20 mouse cellular contexts compared by ENCODE assay signal in the genomic region with DNA sequence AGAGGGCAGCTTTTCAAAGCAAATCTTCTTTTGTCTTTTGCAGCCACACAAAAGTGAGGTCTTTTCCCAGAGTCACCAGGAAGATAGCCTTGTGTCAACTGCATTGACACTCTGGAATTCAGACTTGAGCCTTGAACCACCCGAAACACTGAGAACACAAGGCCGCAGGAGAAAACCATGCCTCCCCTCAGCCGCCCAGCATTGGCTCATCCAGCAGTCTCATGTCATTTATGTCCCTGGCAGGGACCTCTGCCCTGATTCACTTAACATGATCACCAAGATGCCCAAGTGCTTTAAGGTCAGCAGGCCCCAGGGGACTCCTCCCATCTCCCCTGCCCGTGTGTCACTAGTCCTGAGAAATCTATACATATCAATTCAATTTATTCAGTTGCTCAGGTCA.
DNase-seq lines count a peak whose midpoint lies in the region; ATAC-seq lines count a peak whose summit lies in the region.
"Had no signal": no experiment of that assay in that cellular context is flagged by ENCODE, and none has a peak within 500 bp of the region (broad histone marks: within the 10 kb centered on the region; RNA-seq: fewer than 3 reads in every experiment).

No protein-coding gene starts in this region.

- no peaks in the 10 kb centered on the region for H3K9me3 ChIP-seq in kidney, embryonic 16.5 days (ENCODE audit: low read length)
- no peaks in the 10 kb centered on the region for H3K9me3 ChIP-seq in intestine, embryonic 15.5 days
- H3K9me3 ChIP-seq: embryonic facial prominence, embryonic 10.5 days; embryonic facial prominence, embryonic 12.5 days; forebrain, embryonic 13.5 days; forebrain, embryonic 15.5 days; G1E had no signal

- H3K4me2 ChIP-seq in kidney, embryonic 16.5 days (replicated peaks; ENCODE audit: low read depth, low read length): no peak overlapping the region
- no peak overlapping the region for H3K4me2 ChIP-seq in intestine, embryonic 15.5 days (replicated peaks)
- H3K4me2 ChIP-seq: embryonic facial prominence, embryonic 12.5 days; forebrain, embryonic 13.5 days; forebrain, embryonic 15.5 days had no signal

- no peaks in the 10 kb centered on the region for H3K36me3 ChIP-seq in kidney, embryonic 16.5 days (ENCODE audit: insufficient read depth, low read length)
- H3K36me3 ChIP-seq in intestine, embryonic 15.5 days: no peaks in the 10 kb centered on the region
- H3K36me3 ChIP-seq: embryonic facial prominence, embryonic 10.5 days; embryonic facial prominence, embryonic 12.5 days; forebrain, embryonic 15.5 days; G1E had no signal

- H3K27me3 ChIP-seq in kidney, embryonic 16.5 days (ENCODE audit: insufficient read depth, low read length): no peaks in the 10 kb centered on the region
- no peaks in the 10 kb centered on the region for H3K27me3 ChIP-seq in intestine, embryonic 15.5 days (replicated peaks)
- H3K27me3 ChIP-seq: embryonic facial prominence, embryonic 12.5 days; forebrain, embryonic 13.5 days; forebrain, embryonic 15.5 days had no signal

- H3K4me3 ChIP-seq in kidney, embryonic 16.5 days (ENCODE audit: low read length): no peak overlapping the region
- H3K4me3 ChIP-seq in intestine, embryonic 15.5 days (replicated peaks): no peak overlapping the region
- H3K4me3 ChIP-seq: embryonic facial prominence, embryonic 10.5 days; embryonic facial prominence, embryonic 12.5 days; forebrain, embryonic 13.5 days; forebrain, embryonic 15.5 days had no signal

- WGBS in kidney, embryonic 16.5 days: 73% methylated on average over 4 of the region's 4 CpGs
- 83% methylated on average over 4 of the region's 4 CpGs for WGBS in intestine, embryonic 15.5 days

- no peak for ATAC-seq in kidney, embryonic 16.5 days (ENCODE audit: low FRiP score, low TSS enrichment)
- no peak for ATAC-seq in intestine, embryonic 15.5 days
- ATAC-seq: CD4-positive, CD25-positive, alpha-beta regulatory T cell, adult 4 months; forebrain, embryonic 13.5 days; forebrain, embryonic 15.5 days; forebrain, postnatal 0 days had no signal

- no peak overlapping the region for H3K9ac ChIP-seq in kidney, embryonic 16.5 days (replicated peaks; ENCODE audit: low read length)
- no peak overlapping the region for H3K9ac ChIP-seq in intestine, embryonic 15.5 days
- H3K9ac ChIP-seq: embryonic facial prominence, embryonic 12.5 days; forebrain, embryonic 13.5 days; forebrain, embryonic 15.5 days; forebrain, postnatal 0 days had no signal

- H3K27ac ChIP-seq in kidney, embryonic 16.5 days (ENCODE audit: low read length): no peak overlapping the region
- no peak overlapping the region for H3K27ac ChIP-seq in intestine, embryonic 15.5 days
- H3K27ac ChIP-seq: embryonic facial prominence, embryonic 10.5 days; embryonic facial prominence, embryonic 12.5 days; forebrain, embryonic 13.5 days; forebrain, embryonic 15.5 days had no signal

- peak; percentile 50 to 79 for DNase-seq in adrenal gland, adult (ENCODE audit: inconsistent age in 2 of 2, low spot score in 1 of 2)
- peak; percentile 44 for DNase-seq in adrenal gland, adult 8-10 months
- DNase-seq in adrenal gland, postnatal 14 days: peak; percentile 59
- peak; percentile 41 to 60 for DNase-seq in adrenal gland, postnatal 36 days
- DNase-seq in frontal cortex, postnatal 10 days (ENCODE audit: low spot score in 2 of 2): no peak
- DNase-seq: B cell, adult 2 months; cerebellum, adult 11-12 months; cerebellum, adult 2 months; cerebellum, adult 9-10 months; cerebellum, postnatal 10 days; cerebellum, postnatal 25 days; forebrain, postnatal 0 days had no signal

- no peaks in the 10 kb centered on the region for H3K4me1 ChIP-seq in kidney, embryonic 16.5 days (ENCODE audit: insufficient read depth, low read length)
- 0 out of 2 replicates have a peak, but pooled peaks cover 3% of the 10 kb centered on the region for H3K4me1 ChIP-seq in intestine, embryonic 15.5 days (replicated peaks)
- H3K4me1 ChIP-seq: embryonic facial prominence, embryonic 12.5 days; forebrain, embryonic 13.5 days; forebrain, embryonic 15.5 days had no signal

Comparison
In these comparisons a context has a peak if more than half of its experiments do, and no peak if none do; other contexts are left out.
1. DNase-seq: peak in adrenal gland, adult (2 of 2), adrenal gland, adult 8-10 months (single experiment), adrenal gland, postnatal 14 days (single experiment) and adrenal gland, postnatal 36 days (2 of 2); none in frontal cortex, postnatal 10 days (0 of 2).